Mouse (Mus musculus) lung, postnatal 10 days (tissue): Measurements from ENCODE around the gene 4930503B20Rik.

Experiments
- DNase-seq: peaks from one replicate; pipeline ENCODE4 v3.0.0; 2021

The 4930503B20Rik gene

GRCm38 (mm10) chr3:146596387-146596786, 54.7 kb downstream of the 4930503B20Rik start:
- DNase-seq = no peak

- DNase-seq = no peak
These were observed 55.7 kb downstream of the 4930503B20Rik start for GRCm38 (mm10) chr3:146595440-146595839.
